In the genomic region with DNA sequence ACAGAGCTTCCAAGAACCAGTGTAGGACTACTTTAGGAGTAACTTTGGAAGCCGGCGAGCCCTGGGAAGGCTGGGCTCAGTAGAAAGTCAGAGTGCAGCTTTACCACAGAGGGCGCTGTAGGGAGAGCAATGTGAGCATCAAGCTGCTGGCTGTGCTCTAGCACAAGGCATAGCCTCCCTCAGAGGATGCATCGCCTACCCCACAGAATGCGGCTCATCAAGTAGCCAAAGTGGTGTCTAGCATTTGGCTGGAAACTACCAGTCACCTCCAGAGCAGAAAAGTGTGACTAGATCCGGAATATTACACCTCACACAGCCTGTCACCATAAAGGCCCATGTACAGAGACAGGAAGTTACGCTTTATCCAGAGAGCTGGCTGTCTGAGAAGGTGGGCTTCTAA, we compare ENCODE assay signal across 14 mouse cellular contexts. TPM values are rescaled to one million over a fixed set of nuclear protein-coding genes. Genes with fewer than 3 reads are reported as not detected.
A peak's percentile ranks its signal among the peaks of the same experiment; 100 is the strongest.
DNase-seq lines count a peak whose midpoint lies in the region; ATAC-seq and TF ChIP-seq lines count a peak whose summit lies in the region.
"Had no signal": no experiment of that assay in that cellular context is flagged by ENCODE, and none has a peak within 500 bp of the region (broad histone marks: within the 10 kb centered on the region; RNA-seq: fewer than 3 reads in every experiment).

No protein-coding gene starts in this region.

- peak; percentile 21; the same call in 1 of the 2 replicates for TF ChIP-seq CTCF in forebrain, postnatal 0 days (IDR thresholded peaks at IDR 0.05; ENCODE audit: low read depth)
- no peak for TF ChIP-seq CTCF in small intestine, adult 2 months (IDR thresholded peaks at IDR 0.05; ENCODE audit: extremely low read depth, insufficient read length, insufficient replicate concordance, low read depth, low read length)

- H3K9me3 ChIP-seq in forebrain, postnatal 0 days (ENCODE audit: low read length): no peaks in the 10 kb centered on the region
- H3K9me3 ChIP-seq in forebrain, embryonic 16.5 days (ENCODE audit: control insufficient read depth, low read length): no peaks in the 10 kb centered on the region
- H3K9me3 ChIP-seq: hindbrain, embryonic 10.5 days; limb, embryonic 10.5 days had no signal

- no peak overlapping the region for H3K4me3 ChIP-seq in forebrain, postnatal 0 days (ENCODE audit: low read depth, low read length)
- H3K4me3 ChIP-seq in forebrain, embryonic 16.5 days (replicated peaks; ENCODE audit: low read length): no peak overlapping the region
- no peak overlapping the region for H3K4me3 ChIP-seq in brown adipose tissue, adult 24 weeks (ENCODE audit: insufficient read depth, low read depth, low read length)
- H3K4me3 ChIP-seq in small intestine, adult 2 months (ENCODE audit: low read depth, low read length): no peak overlapping the region
- H3K4me3 ChIP-seq: hindbrain, embryonic 10.5 days; limb, embryonic 10.5 days; myocyte had no signal

- no peaks in the 10 kb centered on the region for H3K4me1 ChIP-seq in forebrain, postnatal 0 days (ENCODE audit: insufficient read depth)
- no peaks in the 10 kb centered on the region for H3K4me1 ChIP-seq in forebrain, embryonic 16.5 days (replicated peaks; ENCODE audit: control insufficient read depth, insufficient read depth, low read length)
- peaks cover 14% of the 10 kb centered on the region for H3K4me1 ChIP-seq in brown adipose tissue, adult 24 weeks (ENCODE audit: control insufficient read depth, insufficient read depth, insufficient read length, low read length)
- H3K4me1 ChIP-seq in small intestine, adult 2 months (ENCODE audit: control insufficient read depth, insufficient read depth, insufficient read length, low read length): peaks cover 5% of the 10 kb centered on the region; the same call in 1 of the 2 replicates
- H3K4me1 ChIP-seq: limb, embryonic 10.5 days had no signal

- H3K36me3 ChIP-seq in forebrain, postnatal 0 days (ENCODE audit: insufficient read depth): no peaks in the 10 kb centered on the region
- no peaks in the 10 kb centered on the region for H3K36me3 ChIP-seq in forebrain, embryonic 16.5 days (ENCODE audit: control insufficient read depth, insufficient read depth)
- H3K36me3 ChIP-seq in small intestine, adult 2 months (ENCODE audit: control insufficient read depth, insufficient read depth, low read length): no peaks in the 10 kb centered on the region
- H3K36me3 ChIP-seq: hindbrain, embryonic 10.5 days; limb, embryonic 10.5 days had no signal

- TF ChIP-seq POLR2A in small intestine, adult 2 months (IDR thresholded peaks at IDR 0.05; ENCODE audit: low read depth, low read length): no peak

- no peak overlapping the region for H3K4me2 ChIP-seq in forebrain, postnatal 0 days (ENCODE audit: low read depth)
- H3K4me2 ChIP-seq in forebrain, embryonic 16.5 days (ENCODE audit: low read length): no peak overlapping the region

- no peak for ATAC-seq in forebrain, postnatal 0 days
- ATAC-seq in forebrain, embryonic 16.5 days: no peak

- no peak overlapping the region for H3K9ac ChIP-seq in forebrain, postnatal 0 days
- no peak overlapping the region for H3K9ac ChIP-seq in forebrain, embryonic 16.5 days (replicated peaks; ENCODE audit: low read depth, low read length)

- DNase-seq in forebrain, postnatal 0 days: no peak
- peak; percentile 83 for DNase-seq in CD4-positive helper T cell, adult 2 months (ENCODE audit: low read depth, low spot score)
- no peak for DNase-seq in cerebellum, adult 18-20 months
- DNase-seq in urinary bladder, postnatal 10 days (ENCODE audit: low spot score): no peak
- DNase-seq in urinary bladder, postnatal 25 days (ENCODE audit: low spot score): no peak
- DNase-seq: kidney, postnatal 25 days; lung, postnatal 4 days had no signal

- no peaks in the 10 kb centered on the region for H3K27me3 ChIP-seq in forebrain, postnatal 0 days (ENCODE audit: insufficient read depth, low read length)
- H3K27me3 ChIP-seq in forebrain, embryonic 16.5 days (replicated peaks; ENCODE audit: control insufficient read depth, insufficient read depth, low read length): no peaks in the 10 kb centered on the region
- no peaks in the 10 kb centered on the region for H3K27me3 ChIP-seq in small intestine, adult 2 months (ENCODE audit: control insufficient read depth, insufficient read depth, low read length)

- WGBS in forebrain, postnatal 0 days: 83% methylated on average over 7 of the region's 7 CpGs
- 78% methylated on average over 7 of the region's 7 CpGs for WGBS in forebrain, embryonic 16.5 days
- 89% methylated on average over 7 of the region's 7 CpGs for WGBS in small intestine, adult 2 months

- H3K27ac ChIP-seq in forebrain, postnatal 0 days (ENCODE audit: low read depth, low read length): no peak overlapping the region
- H3K27ac ChIP-seq in forebrain, embryonic 16.5 days (ENCODE audit: low read length): no peak overlapping the region
- H3K27ac ChIP-seq in brown adipose tissue, adult 24 weeks (replicated peaks; ENCODE audit: low read depth, low read length): peak overlapping the region; percentile 50; the same call in 1 of the 2 replicates
- H3K27ac ChIP-seq in small intestine, adult 2 months (ENCODE audit: insufficient read depth, low read depth, low read length): peak overlapping the region; percentile 16; the same call in 1 of the 2 replicates
- H3K27ac ChIP-seq: hindbrain, embryonic 10.5 days; limb, embryonic 10.5 days had no signal

RNA-seq across cellular contexts. Expression of a gene that starts 7.4 kb away (rescaled TPM):
- total RNA-seq in forebrain, postnatal 0 days (2014; rRNA removed): 2.6 TPM in 1 of 2 replicates, not detected in the other
- not detected in 2 replicates for polyA plus RNA-seq in forebrain, postnatal 0 days (2015; fragmentation: Nextera tagmentation; extraction: Ambion mirVana)
- polyA plus RNA-seq in forebrain, embryonic 16.5 days (2015; fragmentation: Nextera tagmentation; extraction: Ambion mirVana): 0.27 TPM in 1 of 2 replicates, not detected in the other
- polyA plus RNA-seq in brown adipose tissue, adult 24 weeks (2012; ENCODE audit: insufficient read depth, insufficient read length, missing spikeins): 2.1 and 4.6 TPM in 2 replicates
- 66.3 and 177 TPM in 2 replicates for polyA plus RNA-seq in small intestine, adult 2 months (2012; rRNA removed)

RNA-seq across cellular contexts. Expression of a gene that starts 24.9 kb away (rescaled TPM):
- 92.2 and 100 TPM in 2 replicates for total RNA-seq in forebrain, postnatal 0 days (2014; rRNA removed)
- polyA plus RNA-seq in forebrain, postnatal 0 days (2015; fragmentation: Nextera tagmentation; extraction: Ambion mirVana): 107 and 120 TPM in 2 replicates
- 91.4 and 100 TPM in 2 replicates for polyA plus RNA-seq in forebrain, embryonic 16.5 days (2015; fragmentation: Nextera tagmentation; extraction: Ambion mirVana)
- not detected in 2 replicates for polyA plus RNA-seq in brown adipose tissue, adult 24 weeks (2012; ENCODE audit: insufficient read depth, insufficient read length, missing spikeins)
- 0.17 and 0.47 TPM in 2 replicates for polyA plus RNA-seq in small intestine, adult 2 months (2012; rRNA removed)
- total RNA-seq: heart, adult 8-10 months had no signal
- polyA plus RNA-seq: myocyte had no signal

RNA-seq across cellular contexts. Expression of a gene that starts 28.1 kb away (rescaled TPM):
- 39.7 and 40.0 TPM in 2 replicates for total RNA-seq in forebrain, postnatal 0 days (2014; rRNA removed)
- polyA plus RNA-seq in forebrain, postnatal 0 days (2015; fragmentation: Nextera tagmentation; extraction: Ambion mirVana): 20.4 and 22.6 TPM in 2 replicates
- polyA plus RNA-seq in forebrain, embryonic 16.5 days (2015; fragmentation: Nextera tagmentation; extraction: Ambion mirVana): 47.1 and 47.3 TPM in 2 replicates
- 11.0 and 18.7 TPM in 2 replicates for polyA plus RNA-seq in brown adipose tissue, adult 24 weeks (2012; ENCODE audit: insufficient read depth, insufficient read length, missing spikeins)
- 28.1 and 36.1 TPM in 2 replicates for polyA plus RNA-seq in small intestine, adult 2 months (2012; rRNA removed)

RNA-seq across cellular contexts. Expression of a gene that starts 36.9 kb away (rescaled TPM):
- total RNA-seq in forebrain, postnatal 0 days (2014; rRNA removed): 30.8 and 41.2 TPM in 2 replicates
- 59.7 and 62.1 TPM in 2 replicates for polyA plus RNA-seq in forebrain, postnatal 0 days (2015; fragmentation: Nextera tagmentation; extraction: Ambion mirVana)
- polyA plus RNA-seq in forebrain, embryonic 16.5 days (2015; fragmentation: Nextera tagmentation; extraction: Ambion mirVana): 32.4 and 42.0 TPM in 2 replicates
- polyA plus RNA-seq in brown adipose tissue, adult 24 weeks (2012; ENCODE audit: insufficient read depth, insufficient read length, missing spikeins): 22.6 and 33.5 TPM in 2 replicates
- polyA plus RNA-seq in small intestine, adult 2 months (2012; rRNA removed): 78.7 and 197 TPM in 2 replicates

Comparison
In these comparisons a context has a peak if more than half of its experiments do, and no peak if none do; other contexts are left out.
1. H3K27ac ChIP-seq: peak in brown adipose tissue, adult 24 weeks (single experiment) and small intestine, adult 2 months (single experiment); none in forebrain, postnatal 0 days (single experiment) and forebrain, embryonic 16.5 days (single experiment).
2. RNA of a gene that starts 7.4 kb away (polyA plus RNA-seq): 66.3 to 177 TPM in small intestine, adult 2 months; 2.1 to 4.6 TPM in brown adipose tissue, adult 24 weeks, 0.27 TPM in forebrain, embryonic 16.5 days and not detected in forebrain, postnatal 0 days; every median in the first group is over 10 times any median in the second.
3. RNA of a gene that starts 24.9 kb away (polyA plus RNA-seq): 107 to 120 TPM in forebrain, postnatal 0 days and 91.4 to 100 TPM in forebrain, embryonic 16.5 days; 0.17 to 0.47 TPM in small intestine, adult 2 months and not detected in brown adipose tissue, adult 24 weeks; every median in the first group is over 10 times any median in the second.